Mouse (Mus musculus) intestine, postnatal 0 days (tissue): Measurements from ENCODE around the gene Gm48551. TPM values are rescaled to one million over a fixed set of nuclear protein-coding genes. Genes with fewer than 3 reads are reported as not detected.

Source experiments
- ATAC-seq: fragments of 200-750 bp; cut with Nextera tagmentation; 2 replicates; pipeline ENCODE4 v1.8.0; 2017; ENCODE audit warnings: mild to moderate bottlenecking, moderate TSS enrichment, moderate library complexity
- H3K27ac ChIP-seq: fragments of 300-500 bp; sonication (generic); 2 replicates; pipeline ENCODE4 v1.5.1; 2014; ENCODE audit warnings: mild to moderate bottlenecking, low read depth, low read length, moderate library complexity
- H3K27me3 ChIP-seq: fragments of 300-500 bp; sonication (generic); replicated peaks from 2 replicates; pipeline ENCODE4 v1.6.1; 2014; ENCODE audit warnings: low read length, mixed read lengths; ENCODE audit not compliant: control insufficient read depth, insufficient read depth
- H3K36me3 ChIP-seq: fragments of 300-500 bp; sonication (generic); 2 replicates; pipeline ENCODE4 v1.6.1; 2014; ENCODE audit warnings: mild to moderate bottlenecking, moderate library complexity; ENCODE audit not compliant: control insufficient read depth, insufficient read depth
- H3K4me1 ChIP-seq: fragments of 300-500 bp; sonication (generic); replicated peaks from 2 replicates; pipeline ENCODE4 v1.6.1; 2014; ENCODE audit warnings: antibody characterized with exemption, low read length, mixed read lengths; ENCODE audit not compliant: control insufficient read depth, insufficient read depth
- H3K4me2 ChIP-seq: fragments of 300-500 bp; sonication (generic); replicated peaks from 2 replicates; pipeline ENCODE4 v1.6.1; 2014; ENCODE audit warnings: low read depth, mild to moderate bottlenecking, moderate library complexity
- H3K4me3 ChIP-seq: fragments of 300-500 bp; sonication (generic); 2 replicates; pipeline ENCODE4 v1.5.1; 2014; ENCODE audit warnings: low read depth, low read length
- H3K9ac ChIP-seq: fragments of 300-500 bp; sonication (generic); 2 replicates; pipeline ENCODE4 v1.6.1; 2014; ENCODE audit warnings: mild to moderate bottlenecking, low read depth, low read length
- H3K9me3 ChIP-seq: fragments of 300-500 bp; sonication (generic); 2 replicates; pipeline ENCODE4 v1.6.1; 2016; ENCODE audit warnings: mixed run types; ENCODE audit not compliant: control insufficient read depth
- CTCF ChIP-seq: sonication (generic); IDR thresholded peaks from 2 replicates; pipeline ENCODE4 v1.5.1; 2016; ENCODE audit warnings: low read depth, mild to moderate bottlenecking, control low read depth, antibody characterized with exemption, moderate library complexity
- WGBS: fragments of 180-500 bp; shearing (Covaris S2); extraction: QIAGEN DNeasy Blood & Tissue Kit; methylation state at CpG from one replicate; pipeline ENCODE4 v1.1.7; 2014; 5-methylcytosine and 5-hydroxymethylcytosine counted together
- polyA plus RNA-seq: library from polyadenylated mRNA; unstranded; fragments of >200 nt; fragmentation: Nextera tagmentation; extraction: Ambion mirVana; gene quantifications from 2 replicates; pipeline ENCODE4 v1.2.1, GENCODE M21; 2015

Gene Gm48551
- polyA plus RNA-seq, 1 experiment from 2014 or later, result 0.76 TPM

GRCm38 (mm10) chr10:81432169-81432867 lies 48.1 kb downstream of the Gm48551 start:
- TF ChIP-seq CTCF, result no peak
- Histone ChIP-seq H3K27me3 (0 out of 2 replicates have a peak, but pooled peaks cover 5% of the 10 kb centered on the region), H3K27ac (no peak overlapping the region), H3K4me2 (peak overlapping the region; percentile 39; the same call in 1 of the 2 replicates), H3K9ac (no peak overlapping the region), H3K4me3 (no peak overlapping the region), H3K9me3 (no peaks in the 10 kb centered on the region), H3K4me1 (0 out of 2 replicates have a peak, but pooled peaks cover 4% of the 10 kb centered on the region), H3K36me3 (no peaks in the 10 kb centered on the region)
- 61% methylated on average over 21 of the region's 21 CpGs for WGBS
- no peak for ATAC-seq

GRCm38 (mm10) chr10:81432868-81433262 lies 48.6 kb downstream of the Gm48551 start:
- 4% methylated on average over 17 of the region's 17 CpGs for WGBS
- no peak overlapping the region for H3K27ac ChIP-seq
- H3K27me3 ChIP-seq, result 0 out of 2 replicates have a peak, but pooled peaks cover 4% of the 10 kb centered on the region
- ATAC-seq, result peak; percentile 80
- H3K4me3 ChIP-seq, result peak overlapping the region; percentile 16; the same call in 1 of the 2 replicates
- no peaks in the 10 kb centered on the region for H3K9me3 ChIP-seq
- no peak for TF ChIP-seq CTCF
- H3K9ac ChIP-seq, result no peak overlapping the region
- no peaks in the 10 kb centered on the region for H3K36me3 ChIP-seq
- H3K4me2 ChIP-seq, result peak overlapping the region; percentile 45
- H3K4me1 ChIP-seq, result 0 out of 2 replicates have a peak, but pooled peaks cover 4% of the 10 kb centered on the region

GRCm38 (mm10) chr10:81433541-81434289 lies 49.4 kb downstream of the Gm48551 start:
- H3K4me2 ChIP-seq, result no peak overlapping the region; the same call in 1 of the 2 replicates
- H3K9me3 ChIP-seq, result no peaks in the 10 kb centered on the region
- TF ChIP-seq CTCF, result peak; percentile 43
- H3K9ac ChIP-seq, result no peak overlapping the region
- H3K27me3 ChIP-seq, result 0 out of 2 replicates have a peak, but pooled peaks cover 4% of the 10 kb centered on the region
- no peak overlapping the region for H3K27ac ChIP-seq
- WGBS, result 77% methylated on average over 26 of the region's 26 CpGs
- no peaks in the 10 kb centered on the region for H3K36me3 ChIP-seq
- no peak for ATAC-seq
- H3K4me1 ChIP-seq, result 0 out of 2 replicates have a peak, but pooled peaks cover 4% of the 10 kb centered on the region
- no peak overlapping the region for H3K4me3 ChIP-seq

- Histone ChIP-seq H3K27ac (no peak overlapping the region), H3K27me3 (0 out of 2 replicates have a peak, but pooled peaks cover 4% of the 10 kb centered on the region), H3K4me2 (no peak overlapping the region), H3K4me3 (no peak overlapping the region), H3K36me3 (no peaks in the 10 kb centered on the region), H3K9me3 (no peaks in the 10 kb centered on the region), H3K4me1 (0 out of 2 replicates have a peak, but pooled peaks cover 4% of the 10 kb centered on the region), H3K9ac (no peak overlapping the region)
- no peak for TF ChIP-seq CTCF
- no peak for ATAC-seq
- 45% methylated on average over 15 of the region's 15 CpGs for WGBS
Observed at GRCm38 (mm10) chr10:81434361-81435263, 50.3 kb downstream of the Gm48551 start.

GRCm38 (mm10) chr10:81435436-81435835 lies 51.2 kb downstream of the Gm48551 start:
- Histone ChIP-seq H3K4me3 (no peak overlapping the region), H3K27me3 (0 out of 2 replicates have a peak, but pooled peaks cover 4% of the 10 kb centered on the region), H3K27ac (no peak overlapping the region), H3K4me1 (0 out of 2 replicates have a peak, but pooled peaks cover 4% of the 10 kb centered on the region), H3K9me3 (no peaks in the 10 kb centered on the region), H3K36me3 (no peaks in the 10 kb centered on the region), H3K9ac (no peak overlapping the region), H3K4me2 (no peak overlapping the region)
- TF ChIP-seq CTCF, result no peak
- WGBS, result 66% methylated on average over 3 of the region's 3 CpGs
- no peak for ATAC-seq
